Comparison of ENCODE assay signal across 24 mouse cellular contexts in genomic region chr16:43971741-43972140, GRCm38 (mm10). TPM values are rescaled to one million over a fixed set of nuclear protein-coding genes. Genes with fewer than 3 reads are reported as not detected.
DNase-seq lines count a peak whose midpoint lies in the region; ATAC-seq and TF ChIP-seq lines count a peak whose summit lies in the region.
"Had no signal": no experiment of that assay in that cellular context is flagged by ENCODE, and none has a peak within 500 bp of the region (broad histone marks: within the 10 kb centered on the region; RNA-seq: fewer than 3 reads in every experiment).

No protein-coding gene starts in this region.

- H3K9me3 ChIP-seq in intestine, embryonic 15.5 days: no peaks in the 10 kb centered on the region
- no peaks in the 10 kb centered on the region for H3K9me3 ChIP-seq in intestine, embryonic 16.5 days (ENCODE audit: control insufficient read depth, low read length)
- H3K9me3 ChIP-seq in intestine, postnatal 0 days (ENCODE audit: control insufficient read depth): no peaks in the 10 kb centered on the region
- no peaks in the 10 kb centered on the region for H3K9me3 ChIP-seq in stomach, embryonic 14.5 days (ENCODE audit: control insufficient read depth, low read depth, low read length)
- H3K9me3 ChIP-seq in stomach, embryonic 16.5 days (replicated peaks; ENCODE audit: control insufficient read depth, low read length): no peaks in the 10 kb centered on the region
- H3K9me3 ChIP-seq: embryonic facial prominence, embryonic 13.5 days; embryonic facial prominence, embryonic 15.5 days; forebrain, embryonic 10.5 days; forebrain, embryonic 12.5 days had no signal

- no peaks in the 10 kb centered on the region for H3K36me3 ChIP-seq in intestine, embryonic 15.5 days
- H3K36me3 ChIP-seq in intestine, embryonic 16.5 days (ENCODE audit: control insufficient read depth, insufficient read depth, low read length): no peaks in the 10 kb centered on the region
- H3K36me3 ChIP-seq in intestine, postnatal 0 days (ENCODE audit: control insufficient read depth, insufficient read depth): no peaks in the 10 kb centered on the region
- no peaks in the 10 kb centered on the region for H3K36me3 ChIP-seq in stomach, embryonic 14.5 days (ENCODE audit: control insufficient read depth, insufficient read depth, low read length)
- H3K36me3 ChIP-seq in stomach, embryonic 16.5 days (ENCODE audit: control insufficient read depth, insufficient read depth, low read length): no peaks in the 10 kb centered on the region
- H3K36me3 ChIP-seq: embryonic facial prominence, embryonic 13.5 days; embryonic facial prominence, embryonic 15.5 days; forebrain, embryonic 10.5 days; forebrain, embryonic 12.5 days had no signal

- no peaks in the 10 kb centered on the region for H3K27me3 ChIP-seq in intestine, embryonic 15.5 days (replicated peaks)
- no peaks in the 10 kb centered on the region for H3K27me3 ChIP-seq in intestine, embryonic 16.5 days (replicated peaks; ENCODE audit: control insufficient read depth, insufficient read depth, low read length)
- no peaks in the 10 kb centered on the region for H3K27me3 ChIP-seq in intestine, postnatal 0 days (replicated peaks; ENCODE audit: control insufficient read depth, insufficient read depth, low read length)
- H3K27me3 ChIP-seq in stomach, embryonic 14.5 days (ENCODE audit: control insufficient read depth, insufficient read depth, low read length): no peaks in the 10 kb centered on the region; the same call in 1 of the 2 replicates
- no peaks in the 10 kb centered on the region for H3K27me3 ChIP-seq in stomach, embryonic 16.5 days (ENCODE audit: control insufficient read depth, insufficient read depth, low read length)
- H3K27me3 ChIP-seq: embryonic facial prominence, embryonic 13.5 days; embryonic facial prominence, embryonic 15.5 days had no signal

- WGBS in intestine, embryonic 15.5 days: 62% methylated on average over 9 of the region's 9 CpGs
- WGBS in intestine, embryonic 16.5 days: 63% methylated on average over 9 of the region's 9 CpGs
- WGBS in intestine, postnatal 0 days: 49% methylated on average over 9 of the region's 9 CpGs
- WGBS in stomach, embryonic 14.5 days: 75% methylated on average over 9 of the region's 9 CpGs
- WGBS in stomach, embryonic 16.5 days: 69% methylated on average over 9 of the region's 9 CpGs
- 66% methylated on average over 9 of the region's 9 CpGs for WGBS in lung, adult 2 months

- no peak for DNase-seq in cerebellum, postnatal 25 days
- no peak for DNase-seq in lung, adult 2 months
- DNase-seq: adrenal gland, adult 2 months; adrenal gland, postnatal 10 days; adrenal gland, postnatal 25 days; cerebellum, adult 11-12 months; cerebellum, adult 2 months; cerebellum, adult 9-10 months; cerebellum, postnatal 10 days; cerebellum, postnatal 36 days; embryo, embryonic 11 days had no signal

- TF ChIP-seq POLR2A in lung, adult 2 months (IDR thresholded peaks at IDR 0.05; ENCODE audit: borderline replicate concordance, extremely low read depth, low read depth, low read length): no peak

- H3K27ac ChIP-seq in intestine, embryonic 15.5 days: no peak overlapping the region
- H3K27ac ChIP-seq in intestine, embryonic 16.5 days (ENCODE audit: low read length): no peak overlapping the region
- H3K27ac ChIP-seq in intestine, postnatal 0 days (ENCODE audit: low read depth, low read length): no peak overlapping the region
- no peak overlapping the region for H3K27ac ChIP-seq in stomach, embryonic 14.5 days (ENCODE audit: low read length)
- H3K27ac ChIP-seq in stomach, embryonic 16.5 days (ENCODE audit: low read length): no peak overlapping the region
- H3K27ac ChIP-seq: embryonic facial prominence, embryonic 13.5 days; embryonic facial prominence, embryonic 15.5 days; forebrain, embryonic 10.5 days; forebrain, embryonic 12.5 days had no signal

- no peak overlapping the region for H3K4me2 ChIP-seq in intestine, embryonic 15.5 days (replicated peaks)
- no peak overlapping the region for H3K4me2 ChIP-seq in intestine, embryonic 16.5 days (ENCODE audit: low read depth, low read length)
- H3K4me2 ChIP-seq in intestine, postnatal 0 days (replicated peaks; ENCODE audit: low read depth): peak overlapping the region; percentile 31; the same call in 1 of the 2 replicates
- H3K4me2 ChIP-seq in stomach, embryonic 14.5 days (replicated peaks; ENCODE audit: low read depth, low read length): no peak overlapping the region
- no peak overlapping the region for H3K4me2 ChIP-seq in stomach, embryonic 16.5 days (ENCODE audit: low read depth, low read length)
- H3K4me2 ChIP-seq: embryonic facial prominence, embryonic 13.5 days; embryonic facial prominence, embryonic 15.5 days; forebrain, embryonic 12.5 days had no signal

- no peaks in the 10 kb centered on the region for H3K4me1 ChIP-seq in intestine, embryonic 15.5 days (replicated peaks)
- no peaks in the 10 kb centered on the region for H3K4me1 ChIP-seq in intestine, embryonic 16.5 days (ENCODE audit: control insufficient read depth, insufficient read depth, low read length)
- no peaks in the 10 kb centered on the region for H3K4me1 ChIP-seq in intestine, postnatal 0 days (replicated peaks; ENCODE audit: control insufficient read depth, insufficient read depth, low read length)
- no peaks in the 10 kb centered on the region for H3K4me1 ChIP-seq in stomach, embryonic 14.5 days (ENCODE audit: control insufficient read depth, insufficient read depth, low read length)
- H3K4me1 ChIP-seq in stomach, embryonic 16.5 days (ENCODE audit: control insufficient read depth, insufficient read depth, low read length): no peaks in the 10 kb centered on the region
- no peaks in the 10 kb centered on the region for H3K4me1 ChIP-seq in lung, adult 2 months (ENCODE audit: control insufficient read depth, insufficient read depth, low read length)
- H3K4me1 ChIP-seq: embryonic facial prominence, embryonic 13.5 days; embryonic facial prominence, embryonic 15.5 days; forebrain, embryonic 12.5 days had no signal

- H3K4me3 ChIP-seq in intestine, embryonic 15.5 days (replicated peaks): no peak overlapping the region
- H3K4me3 ChIP-seq in intestine, embryonic 16.5 days (ENCODE audit: low read length): no peak overlapping the region
- no peak overlapping the region for H3K4me3 ChIP-seq in intestine, postnatal 0 days (ENCODE audit: low read depth, low read length)
- H3K4me3 ChIP-seq in stomach, embryonic 14.5 days (ENCODE audit: low read depth, low read length): no peak overlapping the region
- H3K4me3 ChIP-seq in stomach, embryonic 16.5 days (replicated peaks; ENCODE audit: low read length): no peak overlapping the region
- H3K4me3 ChIP-seq in lung, adult 2 months (replicated peaks; ENCODE audit: extremely low read depth, low read depth, low read length): no peak overlapping the region
- H3K4me3 ChIP-seq: embryonic facial prominence, embryonic 13.5 days; embryonic facial prominence, embryonic 15.5 days; erythroblast, embryonic 14.5 days; forebrain, embryonic 10.5 days; forebrain, embryonic 12.5 days had no signal

- no peak overlapping the region for H3K9ac ChIP-seq in intestine, embryonic 15.5 days
- no peak overlapping the region for H3K9ac ChIP-seq in intestine, embryonic 16.5 days (ENCODE audit: low read depth, low read length)
- no peak overlapping the region for H3K9ac ChIP-seq in intestine, postnatal 0 days (ENCODE audit: low read depth, low read length)
- no peak overlapping the region for H3K9ac ChIP-seq in stomach, embryonic 14.5 days (replicated peaks; ENCODE audit: low read depth, low read length)
- no peak overlapping the region for H3K9ac ChIP-seq in stomach, embryonic 16.5 days (ENCODE audit: low read length)
- H3K9ac ChIP-seq: embryonic facial prominence, embryonic 13.5 days; embryonic facial prominence, embryonic 15.5 days; forebrain, embryonic 12.5 days had no signal

- TF ChIP-seq CTCF in intestine, postnatal 0 days (IDR thresholded peaks at IDR 0.05; ENCODE audit: low read depth): no peak
- no peak for TF ChIP-seq CTCF in lung, adult 2 months (IDR thresholded peaks at IDR 0.05; ENCODE audit: insufficient read depth, low read length)

- peak; percentile 61; the same call in 1 of the 2 replicates for ATAC-seq in intestine, embryonic 15.5 days
- no peak for ATAC-seq in intestine, embryonic 16.5 days
- ATAC-seq in intestine, postnatal 0 days: no peak
- peak; percentile 59; the same call in 1 of the 2 replicates for ATAC-seq in stomach, embryonic 14.5 days (ENCODE audit: insufficient number of reproducible peaks, insufficient read depth, low FRiP score, low read depth)
- peak; percentile 75; the same call in 1 of the 2 replicates for ATAC-seq in stomach, embryonic 16.5 days (ENCODE audit: insufficient read depth, low FRiP score)
- ATAC-seq in frontal cortex, adult (ENCODE audit: low TSS enrichment): no peak
- ATAC-seq: forebrain, embryonic 14.5 days; forebrain, embryonic 16.5 days had no signal

RNA-seq across cellular contexts. Expression of gene Zdhhc23, which starts 7.8 kb away (rescaled TPM):
- 2.1 and 2.7 TPM in 2 replicates for polyA plus RNA-seq in intestine, embryonic 15.5 days (2015; fragmentation: Nextera tagmentation; extraction: Ambion mirVana)
- polyA plus RNA-seq in intestine, embryonic 16.5 days (2015; fragmentation: Nextera tagmentation; extraction: Ambion mirVana): 1.9 and 2.1 TPM in 2 replicates
- 2.0 and 2.6 TPM in 2 replicates for polyA plus RNA-seq in intestine, postnatal 0 days (2015; fragmentation: Nextera tagmentation; extraction: Ambion mirVana)
- polyA plus RNA-seq in stomach, embryonic 14.5 days (2014; fragmentation: Nextera tagmentation; extraction: Ambion mirVana): 3.1 and 3.2 TPM in 2 replicates
- 3.0 and 3.2 TPM in 2 replicates for polyA plus RNA-seq in stomach, embryonic 16.5 days (2015; fragmentation: Nextera tagmentation; extraction: Ambion mirVana)
- 1.6 and 2.3 TPM in 2 replicates for polyA plus RNA-seq in lung, adult 2 months (2012; rRNA removed)

RNA-seq across cellular contexts. Expression of gene Qtrt2, which starts 45.1 kb away (rescaled TPM):
- polyA plus RNA-seq in intestine, embryonic 15.5 days (2015; fragmentation: Nextera tagmentation; extraction: Ambion mirVana): 22.0 and 25.0 TPM in 2 replicates
- polyA plus RNA-seq in intestine, embryonic 16.5 days (2015; fragmentation: Nextera tagmentation; extraction: Ambion mirVana): 15.5 and 17.9 TPM in 2 replicates
- 5.8 and 7.0 TPM in 2 replicates for polyA plus RNA-seq in intestine, postnatal 0 days (2015; fragmentation: Nextera tagmentation; extraction: Ambion mirVana)
- 36.0 and 36.4 TPM in 2 replicates for polyA plus RNA-seq in stomach, embryonic 14.5 days (2014; fragmentation: Nextera tagmentation; extraction: Ambion mirVana)
- 24.2 and 24.7 TPM in 2 replicates for polyA plus RNA-seq in stomach, embryonic 16.5 days (2015; fragmentation: Nextera tagmentation; extraction: Ambion mirVana)
- 10.8 and 16.1 TPM in 2 replicates for polyA plus RNA-seq in lung, adult 2 months (2012; rRNA removed)

Comparison
In these comparisons a context has a peak if more than half of its experiments do, and no peak if none do; other contexts are left out.
1. ATAC-seq: peak in intestine, embryonic 15.5 days (single experiment), stomach, embryonic 14.5 days (single experiment) and stomach, embryonic 16.5 days (single experiment); none in intestine, embryonic 16.5 days (single experiment), intestine, postnatal 0 days (single experiment) and frontal cortex, adult (single experiment).